Mouse (Mus musculus): ENCODE results near the gene Rassf2. TPM values are rescaled to one million over a fixed set of nuclear protein-coding genes. Genes with fewer than 3 reads are reported as not detected.

Gene Rassf2
- polyA plus RNA-seq, 1 experiment from 2014 or later: 5.5 TPM

Other genes starting within 250 kb of the Rassf2 start
- gene Erv3, start 170.5 kb downstream of the Rassf2 start, polyA plus RNA-seq (2015; fragmentation: Nextera tagmentation; extraction: Ambion mirVana): not detected in 2 replicates
- gene Prnp, start 120.3 kb downstream of the Rassf2 start, polyA plus RNA-seq (2015; fragmentation: Nextera tagmentation; extraction: Ambion mirVana): 82.0 and 91.8 TPM in 2 replicates
- gene Prn, start 120.3 kb downstream of the Rassf2 start, polyA plus RNA-seq (2015; fragmentation: Nextera tagmentation; extraction: Ambion mirVana): not detected in 2 replicates
- 18.4 and 19.0 TPM in 2 replicates for gene Prnd, start 79.4 kb downstream of the Rassf2 start, polyA plus RNA-seq (2015; fragmentation: Nextera tagmentation; extraction: Ambion mirVana)
- 8.7 and 9.2 TPM in 2 replicates for gene Slc23a2, start 114.8 kb upstream of the Rassf2 start, polyA plus RNA-seq (2015; fragmentation: Nextera tagmentation; extraction: Ambion mirVana)
- 35.5 and 40.8 TPM in 2 replicates for gene Tmem230, start 217.5 kb upstream of the Rassf2 start, polyA plus RNA-seq (2015; fragmentation: Nextera tagmentation; extraction: Ambion mirVana)
- gene Pcna, start 223.1 kb upstream of the Rassf2 start, polyA plus RNA-seq (2015; fragmentation: Nextera tagmentation; extraction: Ambion mirVana): 167 and 180 TPM in 2 replicates
- gene Cds2, start 232.9 kb upstream of the Rassf2 start, polyA plus RNA-seq (2015; fragmentation: Nextera tagmentation; extraction: Ambion mirVana): 14.9 and 15.4 TPM in 2 replicates